Mouse (Mus musculus): ENCODE results near the gene Men1. TPM values are rescaled to one million over a fixed set of nuclear protein-coding genes. Genes with fewer than 3 reads are reported as not detected.
"Not testable (repeated sequence)": the region's sequence is repeated elsewhere in the genome, so short reads cannot be mapped to it uniquely, and the experiment has no call there.

The Men1 gene
- total RNA-seq, 2 experiments from 2014 or later, result 44.3 to 47.5 TPM

- DNase-seq (ENCODE audit: low spot score in 2 of 2), result peak; percentile 77 to 93
Observed at GRCm38 (mm10) chr19:6304787-6305516, 29.8 kb upstream of the Men1 start.

GRCm38 (mm10) chr19:6305517-6306115 is 29.2 kb upstream of the Men1 start:
- DNase-seq (ENCODE audit: low spot score in 2 of 2), result no peak

- DNase-seq (ENCODE audit: low spot score in 2 of 2), result peak; percentile 63 to 65
Observed at GRCm38 (mm10) chr19:6306137-6306551, 28.6 kb upstream of the Men1 start, which contains the start of gene Cdc42bpg. TSS of gene Cdc42bpg (plus strand) at chr19:6306456.

DNA sequence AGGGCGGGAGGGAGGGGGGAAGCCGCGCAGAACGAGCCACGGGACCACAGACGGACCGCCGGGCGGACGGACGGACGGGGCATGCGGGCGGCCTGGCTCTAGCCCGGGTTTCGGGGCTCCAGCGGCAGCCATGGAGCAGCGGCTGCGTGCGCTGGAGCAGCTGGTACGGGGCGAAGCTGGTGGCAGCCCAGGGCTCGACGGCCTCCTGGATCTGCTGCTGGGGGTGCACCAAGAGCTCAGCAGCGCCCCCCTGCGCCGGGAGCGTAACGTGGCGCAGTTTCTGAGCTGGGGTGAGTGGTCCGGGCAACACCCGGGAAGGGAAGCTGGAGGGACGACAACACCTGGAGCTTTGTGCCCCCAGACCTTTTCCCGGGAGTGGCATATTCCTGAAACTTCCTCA is 28.2 kb upstream of the Men1 start:
- DNase-seq (ENCODE audit: low spot score in 2 of 2), result peak; percentile 52 to 69

GRCm38 (mm10) chr19:6307733-6308531 is 26.8 kb upstream of the Men1 start:
- no peak for DNase-seq (ENCODE audit: low spot score in 2 of 2)

DNA sequence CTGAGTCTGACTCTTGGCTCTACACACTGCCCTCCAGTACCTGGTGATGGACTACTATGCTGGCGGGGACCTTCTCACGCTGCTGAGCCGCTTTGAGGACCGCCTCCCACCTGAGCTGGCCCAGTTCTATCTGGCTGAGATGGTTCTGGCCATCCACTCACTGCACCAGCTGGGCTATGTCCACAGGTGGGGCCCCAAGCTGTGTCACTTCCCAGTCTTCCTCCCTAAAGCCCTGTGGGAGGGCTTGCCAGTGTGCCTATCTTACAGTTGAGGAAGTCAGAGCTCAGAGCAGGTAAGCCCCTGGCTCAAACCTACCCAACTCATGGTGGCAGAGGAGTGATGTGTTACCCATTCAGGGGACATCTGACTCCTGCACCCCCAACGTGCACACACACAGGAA is 24.6 kb upstream of the Men1 start:
- DNase-seq (ENCODE audit: low spot score in 2 of 2), result no peak

- not testable (repeated sequence) for DNase-seq (ENCODE audit: low spot score in 2 of 2)
Observed at GRCm38 (mm10) chr19:6311783-6312182, 23.0 kb upstream of the Men1 start.

DNA sequence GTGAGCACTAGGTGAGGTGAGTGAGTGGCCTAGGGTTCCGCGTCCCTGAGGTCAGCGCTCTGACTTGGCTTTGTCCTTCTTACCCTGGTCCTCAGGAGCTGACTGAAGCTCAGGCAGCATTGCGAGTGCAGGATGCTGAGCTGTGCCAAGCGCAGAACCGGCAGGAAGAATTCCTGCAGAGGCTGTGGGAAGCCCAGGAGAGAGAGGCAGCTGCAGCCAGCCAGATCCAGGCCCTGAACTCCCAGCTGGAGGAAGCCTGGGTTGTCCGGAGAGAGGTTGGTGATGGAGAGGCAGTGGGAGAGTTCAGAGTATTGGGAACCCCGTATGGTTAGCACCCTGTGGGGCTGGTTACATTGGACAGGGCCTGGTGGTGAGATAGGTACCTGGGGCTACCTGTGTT is 21.0 kb upstream of the Men1 start:
- no peak for DNase-seq (ENCODE audit: low spot score in 2 of 2)

DNA sequence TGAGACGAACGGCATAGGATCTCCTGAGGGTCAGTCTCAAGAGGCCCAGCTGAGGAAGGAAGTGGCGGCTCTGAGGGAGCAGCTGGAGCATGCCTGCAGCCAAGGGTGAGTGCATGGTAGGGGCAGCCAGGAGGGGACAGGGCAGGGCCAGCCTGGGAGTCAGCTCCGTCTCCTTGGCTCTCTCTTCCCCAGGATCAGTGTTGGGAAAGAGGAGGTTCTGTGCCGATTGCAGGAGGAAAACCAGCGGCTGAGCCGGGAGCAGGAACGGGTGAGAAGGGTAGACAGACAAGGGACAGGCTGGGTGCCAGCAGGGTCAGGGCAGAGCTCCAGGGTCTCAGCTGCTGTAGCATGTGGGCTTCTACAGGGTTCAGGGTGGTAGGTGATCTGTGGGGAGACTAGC is 20.3 kb upstream of the Men1 start:
- no peak for DNase-seq (ENCODE audit: low spot score in 2 of 2)

- DNase-seq (ENCODE audit: low spot score in 2 of 2), result no peak
Observed at GRCm38 (mm10) chr19:6315573-6315972, 19.2 kb upstream of the Men1 start.

GRCm38 (mm10) chr19:6318145-6318544 is 16.6 kb upstream of the Men1 start:
- no peak for DNase-seq (ENCODE audit: low spot score in 2 of 2)

DNA sequence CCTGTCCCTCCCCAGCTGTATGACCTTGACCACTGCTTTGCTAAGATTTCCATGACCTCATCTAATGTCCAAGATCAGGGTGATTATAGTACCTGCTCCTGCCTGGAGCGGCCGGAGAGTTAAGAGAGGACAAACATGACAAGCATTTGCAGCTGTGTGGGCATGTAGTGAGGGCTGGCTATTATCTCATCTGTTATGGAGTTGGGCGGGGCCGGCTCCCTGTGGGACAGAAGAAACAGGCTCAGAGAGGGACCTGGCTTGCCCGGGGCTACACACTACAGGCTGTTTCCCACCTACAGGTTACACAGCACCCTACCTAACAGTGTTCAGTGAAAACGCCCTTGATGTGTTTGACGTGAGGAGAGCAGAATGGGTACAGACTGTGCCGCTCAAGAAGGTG is 13.4 kb upstream of the Men1 start:
- DNase-seq (ENCODE audit: low spot score in 2 of 2), result no peak

GRCm38 (mm10) chr19:6321786-6322621 is 12.8 kb upstream of the Men1 start:
- DNase-seq (ENCODE audit: low spot score in 2 of 2), result no peak

DNA sequence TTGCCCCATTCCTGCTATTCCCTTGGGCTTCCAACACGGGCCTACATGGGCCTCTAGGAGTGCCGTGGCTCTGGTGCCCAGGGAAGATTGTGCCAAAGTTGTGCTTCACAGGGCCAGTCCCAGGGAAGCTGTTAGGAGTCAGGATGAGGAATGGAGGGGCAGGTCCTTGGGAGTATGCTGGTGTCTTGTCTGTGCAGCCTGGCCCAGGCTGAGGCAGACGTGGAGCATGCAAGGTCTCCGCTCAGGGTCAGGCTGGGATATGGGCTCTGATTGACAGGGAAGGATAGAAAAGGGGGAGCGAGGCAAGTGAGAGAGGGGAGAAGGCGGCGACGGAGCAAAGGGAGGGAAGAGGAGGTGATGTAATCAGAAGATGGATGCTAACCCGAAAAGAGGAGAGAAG is 10.0 kb upstream of the Men1 start:
- no peak for DNase-seq (ENCODE audit: low spot score in 2 of 2)

DNA sequence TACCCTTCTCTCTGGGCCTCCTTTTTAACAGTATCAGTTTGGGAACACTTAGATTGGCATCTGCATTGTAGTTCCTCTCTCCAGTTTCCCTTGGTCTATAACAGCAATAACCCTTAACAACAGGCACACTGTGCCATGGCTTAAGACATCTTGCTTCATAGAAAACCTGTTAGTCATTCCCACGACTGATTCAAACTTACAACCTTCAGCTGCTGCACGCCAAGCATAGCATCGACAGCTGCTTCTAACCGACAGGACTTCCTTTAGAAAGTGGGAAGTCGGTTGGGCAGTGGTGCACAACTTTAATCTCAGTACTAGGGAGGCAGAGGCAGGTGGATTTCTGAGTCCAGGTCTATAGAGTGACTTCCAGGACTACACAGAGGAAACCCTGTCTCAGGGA is 3.6 kb upstream of the Men1 start:
- no peak for DNase-seq (ENCODE audit: low spot score in 2 of 2)

DNA sequence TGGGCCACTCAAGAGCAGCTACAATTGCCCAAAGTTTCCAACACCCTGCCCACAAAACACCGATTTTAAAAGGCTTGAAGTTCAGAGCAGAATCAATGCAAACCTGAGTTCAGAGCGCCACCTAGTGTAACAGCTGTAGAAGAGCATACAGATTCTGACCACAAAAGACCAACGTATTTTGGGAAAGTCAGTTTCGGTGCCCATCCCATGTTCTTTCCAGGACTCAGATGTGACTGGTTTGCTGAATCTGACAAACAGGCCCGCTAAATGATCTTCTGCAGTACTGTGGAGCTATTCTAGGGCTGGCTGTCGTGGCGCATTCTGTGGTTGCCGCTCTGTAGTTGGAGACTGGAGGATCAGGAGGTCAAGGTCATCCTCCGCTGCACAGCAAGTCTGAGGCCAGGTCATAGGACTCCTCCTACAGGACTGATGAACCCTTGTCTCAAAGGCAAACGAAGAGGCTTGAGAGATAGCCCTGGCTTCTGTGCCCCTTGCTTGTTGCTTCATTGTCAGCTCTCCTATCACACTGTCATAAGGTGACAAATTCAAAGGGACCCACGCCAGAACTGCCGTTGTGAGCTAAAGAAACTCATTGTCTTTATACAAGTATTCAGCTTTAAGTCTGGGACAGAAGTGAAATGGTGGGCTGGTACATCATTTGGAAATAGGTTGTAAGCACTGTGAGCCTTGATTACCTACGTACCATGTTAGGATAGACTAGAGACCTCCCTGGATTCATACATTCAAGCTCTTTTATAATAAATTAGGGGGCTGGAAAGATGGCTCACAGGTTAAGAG is 2.9 kb upstream of the Men1 start:
- no peak for DNase-seq (ENCODE audit: low spot score in 2 of 2)

- no peak for DNase-seq (ENCODE audit: low spot score in 2 of 2)
Observed at GRCm38 (mm10) chr19:6333761-6334595, 801 bp upstream of the Men1 start.

DNA sequence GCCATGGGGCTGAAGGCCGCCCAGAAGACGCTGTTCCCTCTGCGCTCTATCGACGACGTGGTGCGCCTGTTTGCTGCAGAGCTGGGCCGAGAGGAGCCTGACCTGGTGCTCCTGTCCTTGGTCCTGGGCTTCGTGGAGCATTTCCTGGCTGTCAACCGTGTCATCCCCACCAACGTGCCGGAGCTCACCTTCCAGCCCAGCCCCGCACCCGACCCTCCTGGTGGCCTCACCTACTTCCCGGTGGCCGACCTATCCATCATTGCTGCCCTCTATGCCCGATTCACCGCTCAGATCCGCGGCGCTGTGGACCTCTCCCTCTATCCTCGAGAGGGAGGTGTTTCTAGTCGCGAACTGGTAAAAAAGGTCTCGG is 664 bp downstream of the Men1 start:
- DNase-seq (ENCODE audit: low spot score in 2 of 2), result no peak

DNA sequence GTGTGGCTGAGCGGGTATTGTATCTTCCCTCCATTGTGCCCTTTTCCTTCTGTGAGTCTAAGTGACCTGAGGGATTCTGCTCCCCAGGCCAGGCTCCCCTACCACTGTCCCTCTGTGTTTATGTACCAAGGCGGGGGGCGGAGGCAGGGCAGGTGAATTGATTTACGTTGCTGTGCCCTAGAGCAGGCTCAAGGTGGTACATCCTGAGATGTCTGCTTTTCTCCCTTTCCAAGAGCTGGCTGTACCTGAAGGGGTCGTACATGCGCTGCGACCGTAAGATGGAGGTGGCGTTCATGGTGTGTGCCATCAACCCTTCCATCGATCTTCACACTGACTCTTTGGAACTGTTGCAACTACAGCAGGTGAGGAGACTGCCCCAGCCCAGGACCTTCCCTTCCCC is 2.1 kb downstream of the Men1 start:
- no peak for DNase-seq (ENCODE audit: low spot score in 2 of 2)

- no peak for DNase-seq (ENCODE audit: low spot score in 2 of 2)
Observed at GRCm38 (mm10) chr19:6338171-6338570, 3.4 kb downstream of the Men1 start.

Data from adrenal gland, postnatal 4 days (tissue).